Mouse (Mus musculus): ENCODE measurements around the gene Ift88.

- TF ChIP-seq CTCF (conservative IDR thresholded peaks at IDR 0.05 in 1 of 2, IDR thresholded peaks at IDR 0.05 in 1 of 2; ENCODE audit: low read depth in 2 of 2, low read length in 2 of 2) (peak in 1 of 2 experiments; percentile 28; a peak in 2 of 4 replicates), POLR2A (IDR thresholded peaks at IDR 0.05; ENCODE audit: low read depth, low read length) (peak; percentile 90), TCF12 (IDR thresholded peaks at IDR 0.05; ENCODE audit: low read depth, low read length) (peak; percentile 85), POLR2AphosphoS2 (IDR thresholded peaks at IDR 0.05; ENCODE audit: low read depth, low read length) (peak; percentile 89), USF1 (IDR thresholded peaks at IDR 0.05; ENCODE audit: low read depth, low read length) (peak; percentile 91), ZMIZ1 (IDR thresholded peaks at IDR 0.05; ENCODE audit: low read depth, low read length) (peak; percentile 84), BHLHE40 (IDR thresholded peaks at IDR 0.05; ENCODE audit: low read depth, low read length) (peak; percentile 76)
Measured at GRCm38 (mm10) chr14:57423432-57424211, at the start of gene Ift88.
